Mouse (Mus musculus) layer of hippocampus, adult 11-12 months (tissue): ENCODE measurements around the gene Nupl1.
A peak's percentile ranks its signal among the peaks of the same experiment; 100 is the strongest.

ENCODE experiments used
- DNase-seq: peaks from one replicate; pipeline ENCODE4 v3.0.0; 2022; ENCODE audit warnings: low spot score

Nupl1 gene

DNA sequence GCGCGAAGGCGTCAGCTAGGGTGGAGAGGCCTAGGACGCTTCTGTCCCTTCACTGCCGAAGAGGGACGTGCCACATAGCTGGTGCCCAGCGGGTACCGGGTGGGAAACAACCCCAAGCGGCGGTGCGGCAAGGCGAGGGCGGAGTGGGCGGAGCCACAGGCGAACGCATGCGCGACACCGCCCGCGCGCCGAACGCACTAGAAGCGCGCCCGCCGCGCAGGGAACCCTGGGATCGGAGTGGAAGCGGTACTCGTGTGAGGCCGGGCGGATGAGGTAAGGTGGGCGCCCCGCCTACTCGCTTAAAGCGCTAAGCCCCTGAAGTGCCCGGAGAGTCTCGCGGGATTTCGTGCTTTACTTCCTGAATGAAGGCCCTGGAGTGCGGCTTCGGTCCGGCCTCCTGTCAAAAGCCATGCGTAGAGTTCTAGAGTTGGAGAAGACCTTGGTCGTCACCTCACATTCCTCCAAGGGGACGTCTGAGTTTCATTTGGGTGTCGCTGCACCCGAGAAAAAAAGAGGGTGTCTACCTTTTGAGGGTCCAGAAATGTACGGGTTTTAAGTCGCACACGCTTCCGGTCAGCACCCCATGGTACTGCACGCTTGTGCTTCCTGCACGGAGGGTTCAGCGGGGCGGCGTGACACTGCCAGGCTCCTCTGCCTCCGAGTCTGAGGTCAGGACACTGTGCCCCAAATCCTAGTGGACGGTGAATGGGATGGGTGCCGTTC, at the start of gene Nupl1, which contains the start of gene Gm49336:
Gene Nupl1 (minus strand): TSS at position 151 of the 723 bp plus-strand sequence.
Gene Gm49336 (minus strand): TSS at position 227 of the 723 bp plus-strand sequence.
- peak; percentile 99 for DNase-seq

DNA sequence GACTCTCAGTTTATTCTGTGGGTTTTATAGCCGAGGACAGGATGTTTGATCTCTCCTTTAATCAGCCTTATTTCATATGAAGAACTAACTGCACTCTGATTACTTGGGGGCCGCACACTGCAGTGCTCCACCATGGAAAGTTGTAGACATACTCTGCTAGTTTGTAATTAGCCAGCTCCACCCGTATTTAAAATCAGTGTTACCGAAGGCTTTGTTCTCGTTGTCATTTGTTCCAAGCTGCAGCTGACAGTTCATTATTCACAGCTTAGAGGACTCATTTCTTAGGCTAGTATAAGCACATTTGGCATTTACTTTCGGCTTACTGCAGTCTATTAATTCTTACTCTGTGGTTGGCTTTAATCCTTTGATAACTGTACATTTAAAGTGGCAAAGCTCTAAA, 49.8 kb upstream of the Nupl1 start:
- DNase-seq: no peak

DNA sequence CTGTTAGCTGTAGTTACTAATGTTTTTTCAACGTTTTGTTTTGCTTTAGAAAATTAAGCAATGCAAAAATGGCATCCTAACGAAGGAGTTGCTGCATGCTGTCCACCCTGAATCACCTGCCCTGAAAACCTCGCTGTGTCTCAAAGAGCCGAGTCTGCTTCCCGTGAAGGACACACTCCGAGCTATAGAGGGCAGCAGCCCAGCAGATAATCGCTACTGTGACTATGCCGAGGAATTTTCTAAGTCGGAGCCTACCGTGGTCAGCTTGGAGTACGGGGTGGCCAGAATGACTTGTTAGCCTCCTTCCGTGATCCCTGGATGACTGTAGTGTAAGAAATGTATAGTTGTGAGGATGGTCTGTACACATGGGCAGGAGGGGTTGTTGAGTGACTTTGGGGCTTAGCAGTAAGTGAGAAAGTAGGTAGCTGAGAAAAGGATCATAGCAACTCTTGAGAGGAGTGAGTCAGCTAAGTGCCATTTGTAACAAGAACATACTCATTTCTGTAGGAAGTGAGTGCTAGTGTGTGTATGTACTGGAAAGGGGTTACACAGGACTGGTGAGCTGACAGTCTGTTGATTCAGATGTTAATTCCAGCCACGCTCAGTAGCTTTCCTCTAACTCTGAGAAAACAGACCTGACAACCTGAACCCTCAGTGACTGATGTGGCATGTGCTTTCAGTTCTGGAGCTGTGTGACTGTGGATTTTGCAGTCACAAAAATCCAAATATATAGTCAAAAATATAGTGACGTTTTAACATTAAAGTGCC, 49.2 kb upstream of the Nupl1 start:
- peak; percentile 24 for DNase-seq

- DNase-seq: no peak
These were observed 44.3 kb upstream of the Nupl1 start for GRCm38 (mm10) chr14:60295531-60295930.

- DNase-seq: no peak
These were observed 39.1 kb upstream of the Nupl1 start for GRCm38 (mm10) chr14:60290363-60290762.

- DNase-seq: no peak
These were observed 35.1 kb upstream of the Nupl1 start for GRCm38 (mm10) chr14:60286194-60286863.

DNA sequence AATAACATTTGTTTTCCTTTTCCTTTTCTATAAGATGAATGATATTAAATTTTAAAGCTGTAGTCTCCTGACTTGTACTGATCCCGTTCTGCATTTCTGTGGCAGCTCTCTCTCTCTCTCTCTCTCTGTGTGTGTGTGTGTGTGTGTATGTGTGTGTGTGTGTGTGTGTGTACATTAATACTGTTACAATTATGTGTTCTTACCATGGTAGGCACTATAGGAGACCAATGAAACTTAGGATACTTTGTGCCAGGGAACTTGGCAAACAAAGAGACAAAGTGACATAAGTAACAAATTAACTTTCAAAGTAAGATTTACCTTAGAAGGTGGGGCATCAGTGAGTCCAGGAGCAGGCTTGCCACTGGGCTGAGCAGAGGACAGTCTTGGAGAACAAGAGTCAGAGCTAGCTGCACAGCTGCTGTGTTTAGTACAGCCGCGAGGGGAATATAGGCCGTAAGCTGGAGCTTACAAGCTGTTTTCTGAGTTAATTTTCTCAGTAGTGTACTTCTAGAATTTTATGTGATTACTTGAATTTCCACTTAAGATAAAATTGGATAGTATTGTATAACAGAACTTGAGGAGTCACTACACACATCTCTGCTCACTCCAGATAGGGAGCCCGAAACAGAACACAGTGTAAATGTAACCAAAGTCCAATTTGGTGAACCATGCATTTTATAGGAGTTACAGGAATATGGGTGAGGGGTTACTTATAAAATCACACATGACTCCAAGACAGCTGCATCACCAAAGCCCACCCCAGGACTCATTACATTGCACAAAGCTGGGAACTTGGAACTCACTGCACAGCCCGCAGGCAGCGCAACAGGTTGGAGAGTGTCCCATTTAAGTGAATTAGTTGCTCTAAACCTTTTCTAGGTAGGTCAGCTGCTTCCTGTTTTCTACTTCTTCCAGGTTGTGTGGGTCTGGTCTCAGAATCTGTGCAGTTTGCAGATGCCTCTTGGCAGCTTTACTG, 24.4 kb upstream of the Nupl1 start:
- no peak for DNase-seq

- no peak for DNase-seq
These were observed 22.1 kb upstream of the Nupl1 start for GRCm38 (mm10) chr14:60273346-60273745.

- DNase-seq: no peak
These were observed 18.1 kb upstream of the Nupl1 start for GRCm38 (mm10) chr14:60269333-60269732.

DNA sequence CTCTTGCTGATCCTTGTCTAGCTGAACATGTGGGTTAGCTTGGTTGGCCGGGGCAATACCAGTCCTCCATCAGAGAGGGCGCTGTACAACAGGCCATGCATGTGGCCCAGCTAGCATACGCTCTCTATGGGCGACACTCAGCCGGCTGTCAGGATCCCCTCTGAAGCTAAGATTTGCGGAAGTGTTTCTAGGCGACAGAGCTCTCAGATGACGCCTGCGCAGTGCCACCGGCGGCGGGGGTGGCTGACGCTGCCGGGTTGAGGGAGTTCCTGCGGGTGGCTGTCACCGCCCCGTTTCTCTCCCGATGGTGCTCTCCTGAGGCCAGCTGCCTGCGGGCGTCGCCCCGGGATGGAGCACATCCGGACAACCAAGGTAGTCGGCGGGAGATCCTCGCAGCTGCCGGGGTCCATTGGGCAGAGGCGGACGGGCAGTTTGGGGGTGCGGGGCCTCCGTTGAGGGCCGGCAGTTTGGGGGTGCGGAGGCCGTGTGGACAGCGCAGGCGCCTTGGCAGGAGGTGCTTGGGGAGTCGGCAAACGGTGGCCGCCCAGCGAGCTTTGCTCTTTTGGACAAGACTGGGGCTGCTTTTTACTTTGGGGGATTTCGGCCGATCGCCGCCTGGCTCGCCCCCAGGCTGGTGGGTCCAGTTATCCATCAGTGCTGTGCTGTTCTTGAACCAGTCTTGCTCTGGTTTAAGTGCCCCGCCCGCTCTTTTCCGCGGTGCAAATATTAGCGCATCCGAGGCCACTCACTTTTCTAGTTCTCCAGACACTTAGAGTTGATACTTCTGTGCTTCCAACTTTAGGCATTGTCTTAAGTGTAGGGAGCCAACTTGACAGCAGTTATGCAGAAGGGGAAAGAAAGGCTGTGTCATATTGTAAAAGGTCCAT, 14.0 kb upstream of the Nupl1 start, which contains the start of gene Mtmr6:
Gene Mtmr6 (plus strand): TSS at position 239 of the 887 bp plus-strand sequence.
- DNase-seq: peak; percentile 96

DNA sequence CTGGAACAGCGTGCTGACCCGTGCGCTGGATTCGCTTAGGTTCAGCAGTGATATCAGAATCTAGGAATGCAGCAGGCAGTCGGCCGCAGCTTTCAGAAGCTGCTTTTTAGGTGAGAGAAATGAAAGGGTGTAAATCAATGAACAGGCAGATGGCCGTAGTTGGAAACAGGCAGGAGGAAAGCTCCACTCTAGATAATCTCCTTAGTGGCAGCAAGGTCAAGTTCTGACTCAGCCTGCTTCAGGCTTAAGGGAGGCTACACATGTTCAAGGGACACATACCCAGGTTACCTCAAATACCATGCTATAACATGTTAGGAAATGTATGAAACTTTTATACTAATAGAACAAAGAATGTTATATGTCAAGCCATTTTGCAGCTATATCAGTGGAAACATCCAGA, 11.1 kb upstream of the Nupl1 start:
- DNase-seq: no peak

- no peak for DNase-seq
These were observed 6.6 kb upstream of the Nupl1 start for GRCm38 (mm10) chr14:60257851-60258250.

- DNase-seq: no peak
These were observed 5.9 kb upstream of the Nupl1 start for GRCm38 (mm10) chr14:60257101-60257500.

- no peak for DNase-seq
These were observed 5.1 kb upstream of the Nupl1 start for GRCm38 (mm10) chr14:60256356-60256755.

DNA sequence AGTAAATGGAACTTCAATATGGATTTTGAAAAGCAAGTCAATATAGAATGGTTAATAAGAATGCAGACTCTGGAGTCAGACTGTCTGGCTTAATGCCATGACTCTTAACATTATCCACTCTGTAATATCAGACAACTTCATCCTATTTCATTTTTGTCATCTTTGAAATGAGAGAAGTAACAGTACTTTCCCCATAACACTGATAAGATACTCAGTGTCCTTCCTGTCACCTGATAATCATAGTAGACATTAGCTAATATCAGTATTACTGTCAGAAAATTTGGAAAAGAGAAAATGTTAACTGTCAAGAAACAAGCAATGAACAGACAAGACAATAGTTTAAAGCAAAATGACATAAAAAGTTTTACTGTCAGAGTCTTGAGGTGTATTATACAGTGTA, 3.5 kb upstream of the Nupl1 start:
- no peak for DNase-seq

- DNase-seq: no peak
These were observed 2.2 kb upstream of the Nupl1 start for GRCm38 (mm10) chr14:60253466-60253865.

DNA sequence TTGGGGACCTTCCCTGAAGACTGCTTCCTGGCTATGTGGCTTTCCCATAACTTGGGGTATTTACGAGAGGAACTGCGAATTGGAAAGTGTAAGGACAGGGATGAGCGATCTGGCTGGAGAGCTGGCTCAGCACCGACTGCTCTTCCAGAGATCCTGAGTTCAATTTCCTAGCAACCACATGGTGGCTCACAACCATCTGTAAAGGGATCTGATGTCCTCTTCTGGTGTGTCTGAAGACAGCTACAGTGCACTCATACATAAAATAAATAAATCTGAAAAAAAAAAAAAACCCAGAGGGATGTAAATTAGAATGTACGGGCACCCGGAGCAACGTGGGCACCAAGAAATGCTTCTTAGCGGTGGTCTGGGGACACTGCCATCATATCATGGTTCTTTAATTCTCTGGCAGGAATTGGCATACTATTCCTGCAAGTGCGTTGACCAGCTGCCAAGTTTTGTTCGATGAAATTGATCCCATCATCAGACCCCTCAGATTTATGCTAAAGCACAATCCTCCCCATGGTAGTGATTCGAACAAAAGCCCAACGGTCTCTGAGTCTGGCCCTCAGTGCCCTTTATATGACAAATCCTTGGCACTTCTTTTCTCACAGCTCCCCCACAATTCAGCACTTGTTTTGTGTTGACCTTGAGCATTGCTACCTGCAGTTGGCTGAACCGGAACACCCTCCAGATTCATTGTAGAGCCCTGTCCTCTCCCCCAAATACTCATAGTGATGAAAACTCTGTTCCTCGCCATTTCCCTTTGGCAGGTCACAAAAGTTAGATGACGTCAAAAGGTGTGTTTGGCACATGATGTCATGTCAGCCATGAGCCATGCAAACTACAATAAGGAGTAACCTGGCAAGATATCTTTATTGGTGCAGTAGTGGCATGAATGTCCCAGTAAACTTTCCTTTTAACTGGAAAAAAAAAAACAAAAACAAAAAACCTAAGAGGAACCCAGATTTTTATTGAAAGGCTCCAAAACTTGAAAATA, 1.1 kb upstream of the Nupl1 start:
- DNase-seq: peak; percentile 29

GRCm38 (mm10) chr14:60250879-60251278, 352 bp downstream of the Nupl1 start:
- no peak for DNase-seq

GRCm38 (mm10) chr14:60250366-60250765, 865 bp downstream of the Nupl1 start:
- DNase-seq: no peak
